Mouse (Mus musculus) hindlimb bud, embryonic 11.5 days (tissue): ENCODE data around the gene Olfr705.
"Not testable (repeated sequence)": the region's sequence is repeated elsewhere in the genome, so short reads cannot be mapped to it uniquely, and the experiment has no call there.

ENCODE experiments used
- DNase-seq: peaks from one replicate; pipeline ENCODE4 v3.0.0-alpha.2; 2012; ENCODE audit warnings: low read depth, low spot score; ENCODE audit errors: extremely low spot score

The Olfr705 gene

GRCm38 (mm10) chr7:106876791-106877190, at the start of gene Olfr705:
Gene Olfr705 (minus strand): TSS chr7:106876891.
- no peak for DNase-seq

DNA sequence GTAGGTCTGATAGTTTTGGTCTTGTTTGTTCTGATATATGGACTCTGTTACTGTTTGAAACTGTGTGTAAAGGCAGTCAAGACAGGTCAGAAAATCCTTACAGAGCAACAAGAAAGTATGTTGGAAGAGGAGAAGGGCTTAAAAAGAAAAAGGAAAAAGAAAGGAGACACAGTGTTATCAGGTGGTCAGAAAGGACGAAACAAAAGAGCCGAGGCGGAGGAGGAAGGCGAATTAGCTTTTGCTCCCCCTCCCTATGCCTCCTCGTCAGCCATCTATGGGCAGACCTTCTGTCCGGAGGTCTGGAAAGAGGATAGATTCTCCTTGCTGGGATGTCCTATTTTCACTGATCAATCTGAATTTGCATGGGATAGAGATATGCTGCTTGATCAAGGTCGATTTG, 44.3 kb upstream of the Olfr705 start:
- DNase-seq, result not testable (repeated sequence)

GRCm38 (mm10) chr7:106907676-106908075, 31.0 kb upstream of the Olfr705 start, which contains the start of gene Olfr1532-ps1:
Gene Olfr1532-ps1 (plus strand): TSS chr7:106908001.
- no peak for DNase-seq

GRCm38 (mm10) chr7:106901141-106901540, 24.4 kb upstream of the Olfr705 start, which contains the start of gene Olfr707:
Gene Olfr707 (minus strand): TSS chr7:106901241.
- not testable (repeated sequence) for DNase-seq

GRCm38 (mm10) chr7:106888062-106888461, 11.4 kb upstream of the Olfr705 start, which contains the start of gene Olfr706:
Gene Olfr706 (minus strand): TSS chr7:106888162.
- no peak for DNase-seq

GRCm38 (mm10) chr7:106862885-106863284, 13.8 kb downstream of the Olfr705 start, which contains the start of gene Olfr704:
Gene Olfr704 (plus strand): TSS chr7:106863185.
- no peak for DNase-seq

GRCm38 (mm10) chr7:106843060-106843459, 33.6 kb downstream of the Olfr705 start, which contains the start of gene Olfr703:
Gene Olfr703 (plus strand): TSS chr7:106843360.
- DNase-seq, result no peak

DNA sequence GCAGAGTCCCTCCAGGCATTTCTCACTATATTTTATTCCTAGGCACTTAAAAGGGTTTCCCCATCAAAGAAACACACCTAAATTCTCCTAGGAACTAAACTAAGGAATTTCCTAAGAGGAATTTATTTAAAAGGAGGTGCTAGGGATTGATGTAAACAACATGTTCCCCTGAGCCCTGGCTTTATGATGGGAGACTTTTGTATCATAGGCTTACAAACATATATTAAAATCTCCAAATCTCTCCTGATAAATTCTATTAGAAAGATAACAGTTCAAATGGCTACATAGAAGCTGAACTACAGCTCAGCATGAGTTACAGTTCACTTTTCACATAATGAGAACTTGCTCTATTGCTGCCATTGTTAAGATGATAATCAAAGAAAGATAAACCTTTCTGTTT, 42.9 kb downstream of the Olfr705 start, which contains the start of gene Olfr702:
Olfr702 (minus strand) TSS at position 101 of the 400 bp plus-strand sequence.
- DNase-seq, result no peak
